Mouse (Mus musculus) kidney, postnatal 4 days (tissue): Measurements from ENCODE around the gene Stab2.

Source experiments
- DNase-seq, 2 experiments: peaks; one replicate each; pipeline ENCODE4 v3.0.0; 2021; ENCODE audit warnings: mixed read lengths in 2 of 2

Gene Stab2

GRCm38 (mm10) chr10:87007385-87008214 lies at the start of gene Stab2:
TSS of gene Stab2 (minus strand) at chr10:87008025.
- no peak for DNase-seq

- DNase-seq = no peak
These were observed 43.9 kb upstream of the Stab2 start for GRCm38 (mm10) chr10:87051714-87052113.

- DNase-seq = no peak
These were observed 41.4 kb upstream of the Stab2 start for GRCm38 (mm10) chr10:87049179-87049578.

GRCm38 (mm10) chr10:87046931-87047468 lies 39.2 kb upstream of the Stab2 start:
- DNase-seq = peak in 1 of 2 experiments; percentile 5

- no peak for DNase-seq
These were observed 38.6 kb upstream of the Stab2 start for GRCm38 (mm10) chr10:87046469-87046868.

GRCm38 (mm10) chr10:87045273-87045672 lies 37.4 kb upstream of the Stab2 start:
- no peak for DNase-seq

GRCm38 (mm10) chr10:87041265-87041664 lies 33.4 kb upstream of the Stab2 start:
- DNase-seq = no peak

GRCm38 (mm10) chr10:87039800-87040199 lies 32.0 kb upstream of the Stab2 start:
- DNase-seq = no peak

- no peak for DNase-seq
These were observed 31.5 kb upstream of the Stab2 start for GRCm38 (mm10) chr10:87039340-87039739.

- no peak for DNase-seq
These were observed 29.2 kb upstream of the Stab2 start for GRCm38 (mm10) chr10:87037062-87037461.

- no peak for DNase-seq
These were observed 28.5 kb upstream of the Stab2 start for GRCm38 (mm10) chr10:87036271-87036703.

- no peak for DNase-seq
These were observed 28.0 kb upstream of the Stab2 start for GRCm38 (mm10) chr10:87035866-87036265.

GRCm38 (mm10) chr10:87032768-87033167 lies 24.9 kb upstream of the Stab2 start:
- no peak for DNase-seq

- peak; percentile 91 for DNase-seq
These were observed 17.1 kb upstream of the Stab2 start for GRCm38 (mm10) chr10:87024884-87025283.

- DNase-seq = peak; percentile 71 to 77
These were observed 12.9 kb upstream of the Stab2 start for GRCm38 (mm10) chr10:87020711-87021110.

- DNase-seq = peak; percentile 7 to 22
These were observed 11.1 kb upstream of the Stab2 start for GRCm38 (mm10) chr10:87018876-87019275.

- peak; percentile 19 to 51 for DNase-seq
These were observed 8.4 kb upstream of the Stab2 start for GRCm38 (mm10) chr10:87016151-87016692.

GRCm38 (mm10) chr10:87015403-87015802 lies 7.6 kb upstream of the Stab2 start:
- no peak for DNase-seq

GRCm38 (mm10) chr10:87014391-87014965 lies 6.7 kb upstream of the Stab2 start:
- DNase-seq = no peak

- no peak for DNase-seq
These were observed 4.3 kb upstream of the Stab2 start for GRCm38 (mm10) chr10:87012087-87012486.

- no peak for DNase-seq
These were observed 332 bp upstream of the Stab2 start for GRCm38 (mm10) chr10:87008215-87008499.

- peak in 1 of 2 experiments; percentile 27 for DNase-seq
These were observed 15.4 kb downstream of the Stab2 start for GRCm38 (mm10) chr10:86992238-86992976.

- DNase-seq = peak in 1 of 2 experiments; percentile 35
These were observed 17.2 kb downstream of the Stab2 start for GRCm38 (mm10) chr10:86990666-86991065.
